ENCODE assay signal across 8 mouse cellular contexts in the genomic region with DNA sequence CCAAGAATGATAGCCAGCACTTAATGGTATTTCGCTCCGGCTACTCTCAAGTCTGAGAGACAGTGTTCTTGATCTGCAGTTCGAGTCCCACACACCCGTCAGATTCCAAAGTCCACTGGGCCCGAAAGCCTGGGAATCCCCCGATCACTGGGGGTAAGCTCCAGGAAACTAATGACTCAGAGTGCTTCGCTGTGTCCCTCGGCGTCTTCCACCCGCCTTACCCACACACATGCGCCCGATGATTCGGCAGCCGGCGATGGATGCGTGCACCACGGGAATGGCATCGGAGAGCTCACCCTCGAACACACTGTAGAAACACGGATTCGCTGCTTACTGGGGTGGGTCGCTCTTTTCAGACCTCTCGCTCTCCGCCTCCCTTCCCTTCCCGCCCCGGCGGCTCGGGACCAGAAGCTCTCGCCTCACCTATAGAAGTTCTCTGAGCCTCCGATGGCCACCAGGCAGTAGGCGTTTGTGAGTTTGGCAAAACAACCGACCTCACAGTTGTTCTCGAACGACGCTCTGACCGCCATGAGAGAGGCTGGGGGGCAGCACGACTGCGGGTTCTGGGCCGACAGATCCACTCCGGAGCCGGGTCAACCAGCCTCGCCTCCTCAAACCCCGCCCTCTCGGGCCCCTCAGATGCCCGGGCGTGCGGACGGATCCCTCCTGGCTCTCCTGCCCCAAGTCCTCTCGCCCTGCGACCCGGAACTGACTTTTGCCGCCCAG. TPM values are rescaled to one million over a fixed set of nuclear protein-coding genes. Genes with fewer than 3 reads are reported as not detected.
DNase-seq lines count a peak whose midpoint lies in the region; ATAC-seq and TF ChIP-seq lines count a peak whose summit lies in the region.

No protein-coding gene starts in this region.

- 0 out of 2 replicates have a peak, but pooled peaks cover 2% of the 10 kb centered on the region for H3K79me2 ChIP-seq in heart, adult 2 months (replicated peaks; ENCODE audit: control insufficient read depth, insufficient read depth, low read length)
- peaks cover 49% of the 10 kb centered on the region for H3K79me2 ChIP-seq in macrophage (ENCODE audit: inconsistent target)

- H3K4me2 ChIP-seq in intestine, embryonic 14.5 days (ENCODE audit: low read length): peak overlapping the region; percentile 90

- peak overlapping the region; percentile 68 for H3K27ac ChIP-seq in heart, adult 2 months
- no peak overlapping the region for H3K27ac ChIP-seq in cortical plate, adult 2 months (ENCODE audit: insufficient read depth, low read length)
- peak overlapping the region; percentile 74 for H3K27ac ChIP-seq in intestine, embryonic 14.5 days (ENCODE audit: low read depth)
- peak overlapping the region; percentile 72 for H3K27ac ChIP-seq in macrophage

- under 1% methylated on average over 52 of the region's 52 CpGs for WGBS in heart, adult 2 months
- 1% methylated on average over 52 of the region's 52 CpGs for WGBS in intestine, embryonic 14.5 days
- 2% methylated on average over 52 of the region's 52 CpGs for WGBS in macrophage (ENCODE audit: missing documents)

- TF ChIP-seq EP300 in heart, adult 2 months (IDR thresholded peaks at IDR 0.05; ENCODE audit: insufficient read depth, low read depth, low read length): no peak

- peak overlapping the region; percentile 68 for H3K9ac ChIP-seq in heart, adult 2 months (ENCODE audit: low read depth, low read length)
- peak overlapping the region; percentile 67 for H3K9ac ChIP-seq in intestine, embryonic 14.5 days (ENCODE audit: low read length)

- DNase-seq in heart, adult 2 months: no peak
- no peak for DNase-seq in heart, adult 18-20 months
- DNase-seq in intestine, embryonic 14.5 days (ENCODE audit: low spot score): peak; percentile 71
- DNase-seq in thymus, postnatal 10 days (ENCODE audit: low spot score in 2 of 2): no peak
- no peak for DNase-seq in left cerebral cortex, postnatal 14 days (ENCODE audit: low spot score in 2 of 2)

- peak overlapping the region; percentile 86 for H3K4me3 ChIP-seq in heart, adult 2 months
- peak overlapping the region; percentile 61 for H3K4me3 ChIP-seq in cortical plate, adult 2 months (ENCODE audit: insufficient read depth, low read length)
- H3K4me3 ChIP-seq in intestine, embryonic 14.5 days (ENCODE audit: low read depth, low read length): peak overlapping the region; percentile 97
- H3K4me3 ChIP-seq in macrophage (ENCODE audit: inconsistent target): peak overlapping the region; percentile 95

- no peaks in the 10 kb centered on the region for H3K4me1 ChIP-seq in heart, adult 2 months (ENCODE audit: control insufficient read depth, insufficient read depth, low read length)
- peaks cover 1% of the 10 kb centered on the region; the same call in 1 of the 2 replicates for H3K4me1 ChIP-seq in cortical plate, adult 2 months (ENCODE audit: control insufficient read depth, insufficient read depth, low read length)
- H3K4me1 ChIP-seq in intestine, embryonic 14.5 days (replicated peaks; ENCODE audit: control insufficient read depth, insufficient read depth, low read length): peaks cover 21% of the 10 kb centered on the region

- no peaks in the 10 kb centered on the region for H3K36me3 ChIP-seq in heart, adult 2 months (ENCODE audit: control insufficient read depth, insufficient read depth, low read length)
- H3K36me3 ChIP-seq in intestine, embryonic 14.5 days (ENCODE audit: control insufficient read depth, insufficient read depth, low read length): peaks cover 33% of the 10 kb centered on the region
- H3K36me3 ChIP-seq in macrophage (ENCODE audit: inconsistent target): peaks cover 27% of the 10 kb centered on the region

- no peaks in the 10 kb centered on the region for H3K9me3 ChIP-seq in intestine, embryonic 14.5 days (ENCODE audit: control insufficient read depth, low read length)

- no peak for TF ChIP-seq POLR2A in heart, adult 2 months (IDR thresholded peaks at IDR 0.05; ENCODE audit: insufficient read depth, low read depth, low read length)
- no peak for TF ChIP-seq POLR2A in cortical plate, adult 2 months (IDR thresholded peaks at IDR 0.05; ENCODE audit: extremely low read depth, insufficient read depth, low read length)

- no peak for TF ChIP-seq CTCF in heart, adult 2 months (IDR thresholded peaks at IDR 0.05)
- TF ChIP-seq CTCF in cortical plate, adult 2 months (IDR thresholded peaks at IDR 0.05; ENCODE audit: extremely low read depth, insufficient read depth, low read length): no peak

- intact Hi-C loops in heart, adult 2 months (cut with DNase I): no loop called here
- intact Hi-C loops in left cerebral cortex, postnatal 14 days (cut with DNase I): no loop called here

- peak; percentile 29 for ATAC-seq in CD4-positive, CD25-positive, alpha-beta regulatory T cell, adult 4 months
- peak; percentile 12; the same call in 1 of the 2 replicates for ATAC-seq in intestine, embryonic 14.5 days (replicated peaks; ENCODE audit: low FRiP score, low TSS enrichment, low read depth)

- no peaks in the 10 kb centered on the region for H3K27me3 ChIP-seq in heart, adult 2 months (ENCODE audit: control insufficient read depth, insufficient read depth, low read length)
- no peaks in the 10 kb centered on the region for H3K27me3 ChIP-seq in intestine, embryonic 14.5 days (replicated peaks; ENCODE audit: control insufficient read depth, insufficient read depth, low read length)

RNA-seq across cellular contexts. Expression of a gene that starts 0.7 kb away (rescaled TPM):
- 10 to 100 TPM; 51.2 to 52.3 TPM for total RNA-seq in heart, adult 2 months (2021)
- 40.1 and 51.4 TPM in 2 replicates for polyA plus RNA-seq in heart, adult 2 months (2012; rRNA removed)
- total RNA-seq in heart, adult 18-20 months (2021): 10 to 100 TPM; 59.2 to 65.6 TPM
- polyA plus RNA-seq in CD4-positive, CD25-positive, alpha-beta regulatory T cell, adult 4 months (2017; shearing (Covaris generic)): 10 to 100 TPM; 63.3 to 77.1 TPM
- polyA plus RNA-seq in cortical plate, adult 2 months (2012; rRNA removed): 69.2 and 71.0 TPM in 2 replicates
- polyA plus RNA-seq in intestine, embryonic 14.5 days (2014; fragmentation: Nextera tagmentation; extraction: Ambion mirVana): 251 and 255 TPM in 2 replicates
- total RNA-seq in macrophage (2018; cell fraction: chromatin; rRNA removed): 100 to 1,000 TPM in 3 of 26 experiments, 10 to 100 TPM in 23; 31.2 to 111 (median 48.3) TPM
- total RNA-seq in macrophage (2018; cell fraction: cytosol; rRNA removed): 100 to 1,000 TPM in 2 of 26 experiments, 10 to 100 TPM in 24; 50.1 to 116 (median 70.6) TPM
- total RNA-seq in macrophage (2018; cell fraction: nucleus; rRNA removed): 100 to 1,000 TPM in 1 of 26 experiments, 10 to 100 TPM in 25; 38.4 to 103 (median 54.6) TPM
- 20.9 to 79.0 TPM (median 44.6 TPM) in 3 replicates for polyA plus RNA-seq in macrophage (2018)
- 10 to 100 TPM; 65.3 to 67.6 TPM for total RNA-seq in left cerebral cortex, postnatal 14 days (2021)

RNA-seq across cellular contexts. Expression of a gene that starts 6.8 kb away (rescaled TPM):
- 10 to 100 TPM; 25.4 to 28.9 TPM for total RNA-seq in heart, adult 2 months (2021)
- polyA plus RNA-seq in heart, adult 2 months (2012; rRNA removed): 41.0 and 43.7 TPM in 2 replicates
- 10 to 100 TPM; 31.4 to 34.4 TPM for total RNA-seq in heart, adult 18-20 months (2021)
- 10 to 100 TPM; 12.8 to 16.5 TPM for polyA plus RNA-seq in CD4-positive, CD25-positive, alpha-beta regulatory T cell, adult 4 months (2017; shearing (Covaris generic))
- 90.6 and 93.4 TPM in 2 replicates for polyA plus RNA-seq in cortical plate, adult 2 months (2012; rRNA removed)
- 12.8 and 13.2 TPM in 2 replicates for polyA plus RNA-seq in intestine, embryonic 14.5 days (2014; fragmentation: Nextera tagmentation; extraction: Ambion mirVana)
- total RNA-seq in macrophage (2018; cell fraction: chromatin; rRNA removed): 10 to 100 TPM in 6 of 26 experiments, 1 to 10 TPM in 20; 3.0 to 11.8 (median 6.5) TPM
- 10 to 100 TPM; 25.4 to 50.4 (median 34.5) TPM for total RNA-seq in macrophage (2018; cell fraction: cytosol; rRNA removed)
- total RNA-seq in macrophage (2018; cell fraction: nucleus; rRNA removed): 10 to 100 TPM in 21 of 26 experiments, 1 to 10 TPM in 5; 5.7 to 24.6 (median 12.9) TPM
- polyA plus RNA-seq in macrophage (2018): 37.9 to 45.5 TPM (median 39.4 TPM) in 3 replicates
- total RNA-seq in left cerebral cortex, postnatal 14 days (2021): 10 to 100 TPM; 45.7 to 50.3 TPM

RNA-seq across cellular contexts. Expression of a gene that starts 8.6 kb away (rescaled TPM):
- not detected for total RNA-seq in heart, adult 2 months (2021)
- not detected in 2 replicates for polyA plus RNA-seq in heart, adult 2 months (2012; rRNA removed)
- not detected for total RNA-seq in heart, adult 18-20 months (2021)
- not detected for polyA plus RNA-seq in CD4-positive, CD25-positive, alpha-beta regulatory T cell, adult 4 months (2017; shearing (Covaris generic))
- not detected in 2 replicates for polyA plus RNA-seq in cortical plate, adult 2 months (2012; rRNA removed)
- polyA plus RNA-seq in intestine, embryonic 14.5 days (2014; fragmentation: Nextera tagmentation; extraction: Ambion mirVana): 0.12 and 0.23 TPM in 2 replicates
- total RNA-seq in macrophage (2018; cell fraction: chromatin; rRNA removed): not detected
- not detected for total RNA-seq in macrophage (2018; cell fraction: cytosol; rRNA removed)
- total RNA-seq in macrophage (2018; cell fraction: nucleus; rRNA removed): not detected
- not detected in 3 replicates for polyA plus RNA-seq in macrophage (2018)
- not detected for total RNA-seq in left cerebral cortex, postnatal 14 days (2021)

RNA-seq across cellular contexts. Expression of a gene that starts 50.9 kb away (rescaled TPM):
- total RNA-seq in heart, adult 2 months (2021): not detected
- polyA plus RNA-seq in heart, adult 2 months (2012; rRNA removed): 0.06 TPM in 1 of 2 replicates, not detected in the other
- not detected for total RNA-seq in heart, adult 18-20 months (2021)
- not detected for polyA plus RNA-seq in CD4-positive, CD25-positive, alpha-beta regulatory T cell, adult 4 months (2017; shearing (Covaris generic))
- polyA plus RNA-seq in cortical plate, adult 2 months (2012; rRNA removed): 33.8 and 34.2 TPM in 2 replicates
- polyA plus RNA-seq in intestine, embryonic 14.5 days (2014; fragmentation: Nextera tagmentation; extraction: Ambion mirVana): 0.28 and 0.55 TPM in 2 replicates
- not detected for total RNA-seq in macrophage (2018; cell fraction: chromatin; rRNA removed)
- under 1 TPM in 18 of 26 experiments, not detected in 8; 0.03 to 0.06 (median 0.04) TPM for total RNA-seq in macrophage (2018; cell fraction: cytosol; rRNA removed)
- not detected for total RNA-seq in macrophage (2018; cell fraction: nucleus; rRNA removed)
- 0.04 TPM in 1 of 3 replicates, not detected in the others for polyA plus RNA-seq in macrophage (2018)
- 10 to 100 TPM; 45.8 to 50.0 TPM for total RNA-seq in left cerebral cortex, postnatal 14 days (2021)
